Mouse (Mus musculus): ENCODE data around the gene Ppp1cc.
"Not testable (repeated sequence)": the region's sequence is repeated elsewhere in the genome, so short reads cannot be mapped to it uniquely, and the experiment has no call there.

Ppp1cc gene

DNA sequence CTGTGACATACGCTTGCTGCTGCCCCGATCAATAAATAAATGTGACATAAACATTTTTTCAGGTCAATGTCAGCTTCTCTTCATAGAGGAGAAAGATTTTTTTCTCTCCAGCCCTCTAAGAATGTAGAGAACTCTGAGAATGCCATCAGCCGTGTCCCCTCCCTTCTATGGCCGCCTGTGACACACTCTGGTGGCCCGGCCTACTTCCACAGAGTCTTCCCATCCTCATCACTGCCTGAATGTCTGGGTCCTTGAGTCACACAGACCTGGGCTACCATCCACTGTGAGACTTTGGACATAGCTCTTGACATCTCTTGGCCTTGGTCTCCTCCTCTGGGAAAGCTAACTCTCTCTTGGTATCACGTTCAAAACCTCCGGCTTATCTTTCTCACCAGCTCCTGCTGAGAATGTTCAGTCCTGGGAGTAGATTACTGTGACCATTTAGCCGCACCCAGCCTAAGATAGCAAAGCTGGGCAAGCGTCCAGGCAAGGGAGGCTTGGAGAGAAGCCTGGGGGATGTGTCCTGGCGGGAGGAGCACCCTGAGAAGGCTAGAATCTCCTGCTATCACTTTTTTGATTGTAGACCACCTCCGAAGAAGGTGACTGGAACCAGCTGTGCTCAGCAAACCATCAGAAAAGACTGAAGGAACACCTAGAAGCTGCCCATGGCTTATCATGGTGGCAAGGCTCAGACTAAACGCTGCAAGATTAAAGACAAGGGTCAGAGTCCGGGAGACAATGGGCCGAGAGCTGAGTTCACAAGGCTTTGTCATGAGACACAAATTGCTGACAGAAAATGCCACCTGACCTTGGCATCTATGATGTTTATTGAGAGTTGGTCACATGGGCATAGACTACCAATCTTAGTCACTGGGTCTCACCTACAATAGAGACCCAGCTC lies 21.3 kb upstream of the Ppp1cc start:
- CTCF ChIA-PET: interaction anchor here (0.5 kb wide), 1 partner anchor 23 kb away, joined by 3 read pairs; no protein-coding TSS in a partner anchor

DNA sequence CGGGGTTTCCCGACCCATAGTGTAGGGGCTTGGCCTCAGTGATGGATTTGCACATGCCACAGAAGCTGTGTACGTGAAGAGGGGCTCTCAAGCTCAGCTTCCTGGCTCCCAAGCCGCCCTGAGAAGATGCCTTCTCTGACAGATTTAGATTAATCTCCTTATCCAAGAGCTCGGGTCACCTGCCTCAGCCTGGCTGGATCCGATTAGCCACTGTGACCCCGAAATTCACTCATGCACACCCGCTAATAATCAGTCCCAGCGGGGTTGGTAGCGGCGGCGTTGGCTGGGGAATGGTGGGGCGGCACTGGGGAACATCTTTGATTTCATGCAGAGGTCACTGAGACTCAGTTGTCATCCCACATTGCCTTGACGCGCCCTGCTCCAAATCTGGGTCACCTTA lies 19.2 kb upstream of the Ppp1cc start:
- CTCF ChIA-PET: no interaction called here

DNA sequence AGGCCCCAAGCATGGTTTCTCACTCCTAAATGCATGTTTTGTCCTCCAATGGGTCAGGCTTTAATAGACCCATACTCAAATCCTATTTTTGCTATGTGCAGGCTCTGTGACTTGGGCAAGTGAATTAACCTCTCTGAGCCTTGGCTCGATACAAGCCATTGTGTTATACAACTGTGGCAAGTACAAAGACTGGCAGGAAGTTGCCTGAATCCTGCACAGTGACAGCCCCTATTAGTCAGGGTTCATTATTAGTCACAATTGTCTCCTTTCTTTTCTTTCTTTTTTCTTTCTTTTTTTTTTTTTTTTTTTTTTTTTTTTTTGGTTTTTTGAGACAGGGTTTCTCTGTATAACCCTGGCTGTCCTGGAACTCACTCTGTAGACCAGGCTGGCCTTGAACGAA lies 18.3 kb upstream of the Ppp1cc start:
- CTCF ChIA-PET: not testable (repeated sequence)

DNA sequence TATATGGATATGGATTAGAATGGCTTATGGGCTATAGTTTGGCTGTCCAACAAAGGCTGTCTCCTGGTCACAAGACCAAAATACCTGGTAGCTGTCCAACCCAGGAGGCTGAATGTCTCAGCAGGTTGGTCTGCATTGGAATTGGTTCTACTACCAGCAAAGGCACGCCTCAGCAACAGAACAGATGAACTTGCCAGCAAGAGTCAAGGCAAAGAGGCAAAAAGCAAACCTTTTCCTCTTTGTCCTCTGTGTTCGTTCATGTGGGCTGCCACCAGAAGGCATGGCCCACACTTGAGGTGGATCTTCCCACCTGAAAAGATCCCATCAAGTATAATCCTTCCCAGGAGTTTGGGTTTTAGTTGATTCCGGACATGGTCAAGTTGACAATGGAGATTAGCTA lies 17.4 kb upstream of the Ppp1cc start, which contains the start of gene Ccdc63:
Ccdc63 (minus strand) TSS at position 101 of the 400 bp plus-strand sequence.
- CTCF ChIA-PET: interaction anchor here (1.4 kb wide), 1 partner anchor 9 kb away, joined by 4 read pairs; no protein-coding TSS in a partner anchor

DNA sequence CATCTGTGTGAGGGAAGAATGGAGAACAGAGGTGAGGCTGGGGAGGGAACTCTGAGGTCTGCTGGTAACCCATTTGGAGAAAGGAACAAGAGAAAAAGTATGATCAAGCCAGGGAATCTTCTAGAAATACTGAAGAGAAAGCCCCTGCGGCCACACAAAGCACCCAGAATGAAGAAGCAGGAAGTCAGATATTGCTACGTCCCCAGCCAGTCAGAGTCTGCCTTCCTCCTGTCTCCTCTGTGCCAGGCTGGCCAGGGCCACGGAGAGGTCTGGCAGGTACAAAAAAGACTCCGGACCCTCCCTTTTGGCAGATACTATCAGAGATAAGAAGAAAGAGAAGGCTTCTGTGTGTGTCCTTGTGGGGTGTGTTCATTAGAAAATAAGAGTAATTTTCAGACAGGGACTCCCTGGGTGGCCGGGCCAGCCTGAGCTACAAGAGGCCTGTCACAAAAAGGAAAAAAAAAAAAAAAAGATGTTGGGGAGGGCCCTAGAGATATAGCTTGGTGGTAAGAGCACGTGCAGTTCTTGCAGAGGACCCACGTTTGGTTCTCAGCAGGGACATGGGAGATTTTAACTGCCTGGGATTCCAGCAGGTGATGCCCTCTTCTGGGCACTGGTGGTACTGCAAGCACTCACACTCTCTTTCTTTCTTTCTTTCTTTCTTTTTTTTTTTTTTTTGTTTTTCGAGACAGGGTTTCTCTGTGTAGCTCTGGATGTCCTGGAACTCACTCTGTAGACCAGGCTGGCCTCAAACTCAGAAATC lies 15.7 kb upstream of the Ppp1cc start:
- CTCF ChIA-PET: interaction anchor here (0.6 to 0.8 kb wide), 5 partner anchors 10 to 159 kb away, joined by 3 to 8 read pairs (median 5); no protein-coding TSS in a partner anchor

DNA sequence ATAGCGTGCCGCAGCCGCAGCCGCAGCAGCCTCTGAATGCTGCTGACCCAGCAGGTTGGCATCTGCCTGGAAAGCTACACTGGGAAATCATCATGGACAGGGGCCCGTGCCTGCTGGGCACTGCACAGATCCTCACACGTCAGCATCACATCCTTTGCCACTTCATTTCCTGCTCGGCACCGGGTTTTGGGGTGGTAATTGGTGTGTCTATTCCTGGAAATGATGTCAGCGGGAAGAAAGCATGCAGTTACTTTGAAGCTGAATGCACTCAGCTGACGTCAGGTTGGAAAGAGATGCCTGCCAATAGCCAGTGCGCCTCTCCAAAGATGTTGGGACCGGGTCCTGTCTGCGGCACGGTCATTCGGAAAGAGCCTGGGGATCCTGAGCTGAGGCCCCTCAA lies 14.5 kb upstream of the Ppp1cc start:
- CTCF ChIA-PET: no interaction called here

DNA sequence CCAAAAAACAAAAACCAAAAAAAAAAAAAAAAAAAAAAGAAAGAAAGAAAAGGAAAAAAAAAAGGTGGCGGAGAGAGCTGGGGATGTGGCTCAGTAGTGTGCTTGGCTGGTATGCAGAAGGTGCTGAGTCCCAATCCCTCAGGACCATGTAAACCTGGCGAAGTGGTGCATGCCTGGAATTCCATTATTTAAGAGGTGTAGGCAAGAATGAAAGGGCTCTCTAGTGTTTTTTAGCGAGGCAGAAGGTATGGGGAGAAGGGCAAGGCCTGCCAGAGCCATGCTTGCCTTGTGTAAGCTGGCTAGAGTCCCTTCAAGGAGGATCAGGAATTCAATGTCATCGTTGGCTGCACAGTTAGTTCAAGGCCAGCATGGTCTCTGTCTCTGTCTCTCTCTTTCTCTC lies 13.3 kb upstream of the Ppp1cc start:
- CTCF ChIA-PET: interaction anchor here (0.6 to 1.5 kb wide), 8 partner anchors 11 to 1907 kb away, joined by 3 to 6 read pairs (median 3); no protein-coding TSS in a partner anchor

DNA sequence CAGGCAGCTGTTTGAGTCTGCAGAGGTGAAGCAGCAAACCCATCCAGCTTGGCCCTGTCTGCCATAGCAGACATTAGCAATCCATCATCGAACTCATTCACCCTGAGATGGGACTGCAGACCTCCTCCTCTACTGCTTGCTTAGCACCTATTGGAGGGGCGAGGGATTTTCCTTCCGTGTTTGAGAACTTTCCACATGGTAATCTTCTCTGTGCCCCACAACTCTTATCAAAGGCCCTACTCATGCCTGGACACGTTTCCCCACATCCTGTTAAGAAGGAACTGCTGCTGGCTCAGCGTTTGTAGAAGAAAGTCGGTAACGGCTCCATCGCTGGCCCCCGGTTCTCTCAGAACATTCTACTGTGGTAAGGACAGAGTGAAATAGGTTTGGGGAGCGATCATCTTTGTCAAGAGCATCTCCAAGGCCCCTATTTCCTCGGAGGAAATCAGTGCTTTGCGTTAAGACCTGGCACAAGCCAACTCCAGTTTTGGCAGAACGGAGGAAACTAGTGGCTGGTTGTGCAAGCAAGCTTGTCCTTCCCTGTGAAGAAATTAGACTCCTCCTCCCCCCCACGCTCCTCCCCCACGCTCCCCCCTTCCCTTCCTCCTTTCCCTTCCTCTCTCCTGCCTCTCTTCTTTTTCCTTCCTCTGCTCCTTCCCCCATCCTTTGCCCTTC lies 12.6 kb upstream of the Ppp1cc start:
- CTCF ChIA-PET: interaction anchor here (0.6 to 1.5 kb wide), 8 partner anchors 11 to 1906 kb away, joined by 3 to 6 read pairs (median 4); no protein-coding TSS in a partner anchor

DNA sequence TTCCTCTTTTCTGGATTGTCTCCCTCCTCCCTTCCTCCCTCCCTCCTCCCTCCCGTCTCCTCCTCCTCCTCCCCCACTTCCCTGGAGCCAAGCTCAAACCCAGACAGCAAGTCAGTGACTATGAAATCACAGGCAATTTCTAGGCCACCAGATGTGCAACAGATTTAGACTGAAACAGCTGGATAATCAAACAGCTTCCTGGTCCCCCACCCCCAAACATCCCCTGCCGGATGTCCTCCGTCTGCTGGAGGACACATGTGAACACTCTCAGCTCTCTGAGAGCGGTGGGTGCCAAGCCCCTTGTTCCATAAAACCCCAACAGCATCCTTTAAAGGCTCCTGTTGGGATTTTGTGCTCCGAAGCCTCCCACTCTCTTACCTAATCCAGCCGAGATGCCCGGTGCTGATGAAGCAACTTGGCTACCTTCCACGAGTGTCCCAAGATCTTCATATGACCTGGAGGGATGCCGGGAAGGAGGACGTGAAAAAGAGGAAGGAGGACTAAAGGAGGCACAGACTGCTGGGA lies 12.0 kb upstream of the Ppp1cc start:
- CTCF ChIA-PET: interaction anchor here (1.5 kb wide), 1 partner anchor 12 kb away, joined by 5 read pairs; no protein-coding TSS in a partner anchor

DNA sequence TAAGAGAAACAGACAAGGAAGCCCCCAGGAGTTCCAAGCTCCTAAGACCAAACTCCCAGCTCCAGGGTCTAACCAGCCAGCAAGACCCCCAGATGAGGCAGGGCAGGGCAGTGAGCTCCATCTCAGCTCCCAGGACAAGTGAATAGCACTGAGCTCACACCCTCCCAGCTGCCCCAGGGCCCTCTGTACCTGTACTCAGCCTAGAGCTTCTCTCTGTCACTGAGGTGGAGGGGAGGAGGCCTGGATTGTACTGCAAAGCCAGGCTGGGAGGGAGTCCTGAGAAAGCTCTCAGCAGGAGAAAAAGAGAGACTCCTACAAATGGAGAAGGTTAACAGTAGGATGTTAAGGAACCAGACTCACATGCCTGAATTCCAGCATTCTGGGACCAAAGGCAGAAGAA lies 11.5 kb upstream of the Ppp1cc start:
- CTCF ChIA-PET: no interaction called here

DNA sequence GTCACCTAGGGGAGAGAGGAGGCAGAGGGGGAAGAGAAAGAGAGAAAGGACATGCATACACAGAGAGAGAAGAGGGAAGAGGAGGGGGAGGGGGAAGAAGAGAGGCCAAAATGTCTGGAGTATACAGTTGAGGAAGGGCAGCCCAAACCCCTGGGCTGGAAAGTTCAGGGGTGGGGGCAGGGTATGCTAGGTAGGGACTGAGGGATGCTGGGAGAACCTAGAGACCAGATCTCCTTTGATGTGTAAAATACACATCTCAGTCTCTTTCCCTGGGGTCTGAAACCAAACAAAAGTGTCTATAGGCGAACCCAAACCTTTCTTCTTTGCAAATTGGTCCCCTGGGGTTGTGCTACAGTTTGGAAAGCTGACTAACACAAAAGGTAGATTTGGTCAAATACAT lies 10.0 kb upstream of the Ppp1cc start:
- CTCF ChIA-PET: interaction anchor here (0.6 kb wide), 1 partner anchor 17 kb away, joined by 3 read pairs; no protein-coding TSS in a partner anchor

DNA sequence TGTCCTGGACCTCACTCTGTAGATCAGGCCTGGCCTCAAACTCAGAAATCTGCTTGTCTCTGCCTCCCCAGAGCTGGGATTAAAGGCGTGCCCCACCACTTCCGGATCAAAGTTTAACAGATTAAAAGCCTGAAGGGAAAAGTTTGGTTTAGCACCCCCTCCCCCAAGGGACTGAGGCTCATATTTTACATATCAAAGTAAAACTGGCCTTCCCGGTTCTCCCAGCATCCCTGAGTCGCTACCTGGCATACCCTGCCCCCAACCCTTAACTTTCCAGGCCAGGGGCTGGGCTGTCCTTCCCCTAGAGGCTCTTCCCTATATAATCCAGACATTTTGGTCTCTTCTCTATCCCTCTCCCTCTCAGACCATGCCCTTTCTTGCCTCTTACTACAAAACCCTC lies 8.8 kb upstream of the Ppp1cc start:
- CTCF ChIA-PET: interaction anchor here (0.7 kb wide), 1 partner anchor 241 kb away, joined by 5 read pairs; no protein-coding TSS in a partner anchor

DNA sequence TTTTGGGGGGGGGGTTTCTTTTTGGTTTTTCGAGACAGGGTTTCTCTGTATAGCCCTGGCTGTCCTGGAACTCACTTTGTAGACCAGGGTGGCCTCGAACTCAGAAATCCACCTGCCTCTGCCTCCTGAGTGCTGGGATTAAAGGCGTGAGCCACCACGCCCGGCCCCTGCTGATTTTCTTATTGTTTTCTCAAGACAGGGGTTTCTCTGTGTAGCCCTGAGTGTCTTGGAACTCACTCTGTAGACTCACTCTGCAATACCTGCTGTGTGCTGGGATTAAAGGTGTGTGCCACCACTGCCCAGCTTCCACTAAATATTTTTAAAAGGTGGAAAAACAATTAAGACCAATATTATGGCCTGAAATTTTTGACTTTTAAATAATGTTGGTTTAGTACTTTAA lies 5.6 kb upstream of the Ppp1cc start:
- CTCF ChIA-PET: interaction anchor here (0.6 kb wide), 1 partner anchor 10 kb away, joined by 8 read pairs; no protein-coding TSS in a partner anchor

DNA sequence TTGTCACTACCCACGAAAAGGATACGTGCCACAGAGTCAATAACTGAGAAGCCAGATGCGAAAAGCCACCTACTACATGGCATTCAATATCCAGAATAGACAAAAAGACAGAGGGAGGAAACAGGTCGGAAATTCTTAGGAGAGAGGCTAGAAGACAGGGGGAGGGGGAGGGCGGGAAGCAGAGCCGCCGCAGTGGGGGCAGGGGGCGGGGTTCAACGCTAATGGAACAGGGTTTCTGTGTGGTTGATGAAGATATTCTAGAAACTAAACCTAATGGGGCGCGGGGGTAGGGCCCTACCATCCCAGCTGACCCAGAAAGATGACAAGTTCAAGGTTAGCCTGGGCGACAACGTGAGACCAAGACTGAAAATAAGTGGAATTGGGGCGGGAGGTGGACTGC lies 4.1 kb upstream of the Ppp1cc start:
- CTCF ChIA-PET: interaction anchor here (0.7 kb wide), 1 partner anchor 126 kb away, joined by 4 read pairs; no protein-coding TSS in a partner anchor

DNA sequence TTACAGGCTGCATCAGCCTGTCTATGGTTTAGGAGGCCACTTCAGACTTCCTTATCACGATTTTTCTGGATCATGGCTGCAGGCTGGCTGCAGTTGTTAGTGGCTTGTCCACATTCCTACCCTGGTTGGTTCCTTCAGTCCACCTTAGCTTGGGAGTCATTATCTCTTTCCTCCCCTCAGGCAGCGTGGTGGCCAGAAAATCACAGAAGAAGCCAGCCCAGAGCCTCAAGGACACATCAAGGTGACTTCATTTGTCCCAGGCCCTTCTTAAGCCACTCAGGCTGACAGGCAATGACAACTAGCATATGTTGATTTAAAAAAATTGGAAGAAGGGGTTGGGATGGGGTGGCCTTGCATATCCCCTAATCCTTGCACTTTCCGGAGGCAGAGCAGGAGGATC lies 3.3 kb upstream of the Ppp1cc start:
- CTCF ChIA-PET: interaction anchor here (0.7 kb wide), 1 partner anchor 48 kb away, joined by 3 read pairs; no protein-coding TSS in a partner anchor

DNA sequence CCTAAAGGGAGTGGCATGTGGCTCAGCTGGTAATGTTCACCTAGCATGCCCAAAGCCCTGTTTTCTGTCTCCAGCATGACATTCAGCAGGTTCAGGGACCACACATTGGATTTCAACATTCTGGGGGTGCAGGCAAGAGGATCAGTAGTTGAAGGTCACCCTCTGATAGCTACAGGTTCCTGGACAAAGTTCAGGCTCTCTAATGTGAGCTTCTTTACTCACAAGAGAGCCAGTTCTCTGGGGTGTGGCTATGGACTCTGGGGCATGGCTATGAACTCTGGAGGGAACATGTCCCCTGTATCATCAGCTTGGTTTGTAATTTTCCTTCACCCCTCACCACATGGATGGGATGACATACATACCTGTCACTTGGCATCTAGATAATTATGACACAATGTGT lies 2.5 kb upstream of the Ppp1cc start:
- CTCF ChIA-PET: interaction anchor here (0.7 kb wide), 2 partner anchors 14 to 48 kb away, joined by 3 read pairs; no protein-coding TSS in a partner anchor

DNA sequence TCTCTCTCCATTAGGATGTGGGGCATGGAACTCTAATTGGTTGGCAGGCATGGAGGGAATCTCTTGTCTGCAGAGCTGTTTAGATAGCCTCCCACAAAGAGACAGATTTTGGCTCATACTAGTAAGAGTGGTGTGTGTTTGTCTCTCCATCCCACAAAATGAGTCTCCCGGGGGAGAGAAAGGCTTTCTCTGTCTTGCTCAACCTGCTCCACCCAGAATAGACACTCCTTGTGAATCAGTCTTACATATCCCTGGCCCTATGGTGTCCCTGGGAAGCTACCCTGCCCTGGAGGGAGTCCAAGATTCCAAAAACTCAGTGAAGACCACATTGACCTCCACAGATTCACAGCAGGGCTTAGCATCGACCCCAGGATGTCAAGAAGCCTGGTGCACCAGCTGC lies 1.6 kb upstream of the Ppp1cc start:
- CTCF ChIA-PET: no interaction called here

DNA sequence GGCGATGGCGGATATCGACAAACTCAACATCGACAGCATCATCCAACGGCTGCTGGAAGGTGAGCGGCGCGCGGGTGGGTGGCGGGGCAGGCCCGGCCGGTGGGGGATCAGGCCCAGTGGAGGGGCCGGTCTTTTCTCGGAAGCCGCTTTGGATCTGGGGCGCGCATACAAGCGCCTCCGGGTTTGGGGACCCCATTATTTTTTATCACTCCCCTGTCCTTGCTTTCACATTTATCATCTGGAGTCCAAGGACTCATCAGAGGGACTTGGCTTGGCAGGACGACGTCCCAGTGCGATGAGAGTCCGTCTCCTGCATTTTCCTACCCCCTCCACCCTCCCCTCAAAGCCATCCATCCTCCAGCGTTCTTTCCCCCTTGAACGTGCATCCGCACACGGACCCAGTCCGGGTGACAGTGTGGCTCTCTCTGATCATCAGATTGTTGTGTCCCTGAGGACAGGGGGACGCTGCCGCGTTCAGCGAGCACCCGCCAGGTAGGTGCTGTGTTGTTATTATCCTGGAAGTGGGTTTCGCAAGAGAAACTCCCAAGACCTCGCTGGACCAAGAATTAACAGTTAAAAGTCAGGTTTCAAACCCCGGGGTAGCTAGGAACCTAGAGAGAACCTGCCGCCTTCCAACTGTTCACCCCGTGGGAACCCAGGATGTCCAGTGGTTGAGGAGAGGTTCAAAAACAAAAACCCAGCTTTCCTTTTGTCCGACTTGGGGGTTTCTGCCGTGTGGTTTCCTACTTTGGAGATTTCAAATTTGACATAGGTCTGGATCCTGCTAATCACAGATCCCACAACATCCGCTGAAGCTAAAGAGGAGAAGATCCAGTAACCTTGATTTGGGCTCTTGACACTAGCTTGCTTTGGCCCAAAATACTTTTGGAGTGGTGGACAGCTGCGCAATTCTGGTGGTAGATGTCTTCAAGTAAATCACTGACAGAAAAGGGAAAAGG lies 758 bp downstream of the Ppp1cc start:
- CTCF ChIA-PET: interaction anchor here (0.6 kb wide), 2 partner anchors 17 to 59 kb away, joined by 9 to 19 read pairs; no protein-coding TSS in a partner anchor

DNA sequence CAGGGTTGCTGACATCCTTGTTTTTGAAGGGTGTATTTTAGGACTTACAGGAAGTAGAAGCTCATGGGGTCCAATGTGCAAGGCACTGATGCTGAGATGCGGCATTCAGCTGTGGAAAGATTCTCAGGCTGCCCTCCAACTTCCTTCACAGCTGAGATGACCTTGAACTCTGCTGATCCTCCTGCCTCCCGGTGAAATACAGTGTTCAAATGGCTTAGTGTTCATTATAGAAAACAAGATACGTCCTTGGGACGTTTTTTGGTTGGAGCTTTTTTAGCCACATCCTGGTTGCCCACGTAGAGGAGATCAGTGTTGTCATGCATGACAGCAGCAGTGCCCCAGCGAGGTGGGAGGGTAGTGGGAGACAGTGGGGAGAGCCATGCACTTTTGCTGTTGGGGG lies 5.1 kb downstream of the Ppp1cc start:
- CTCF ChIA-PET: interaction anchor here (0.5 to 0.7 kb wide), 2 partner anchors 19 to 96 kb away, joined by 3 to 5 read pairs; no protein-coding TSS in a partner anchor

DNA sequence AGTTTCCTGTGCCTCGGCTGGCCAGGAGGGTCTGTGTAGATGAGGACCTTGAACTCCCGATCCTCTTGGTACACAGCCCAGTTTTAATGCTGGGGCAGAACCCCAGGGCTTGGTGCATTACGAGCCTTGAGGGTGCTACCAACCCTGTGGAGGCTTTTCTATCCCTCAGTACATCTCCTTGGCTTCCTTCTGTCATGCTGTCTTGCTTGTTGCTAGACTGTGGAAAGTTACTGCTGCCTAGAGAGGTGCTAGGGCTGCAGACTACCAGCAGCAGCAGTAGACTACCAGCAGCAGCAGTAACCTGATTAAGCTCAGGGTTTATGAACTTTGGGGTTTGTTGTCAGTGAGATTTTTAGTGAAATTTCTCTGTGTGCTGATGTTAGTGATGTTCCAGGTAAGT lies 5.9 kb downstream of the Ppp1cc start:
- CTCF ChIA-PET: interaction anchor here (0.7 kb wide), 2 partner anchors 82 to 191 kb away, joined by 3 to 5 read pairs; partner anchors contain the start of gene Vps29

Data from spleen, embryonic (tissue).